Mouse (Mus musculus) liver, embryonic 16.5 days (tissue): ENCODE measurements at regions not wholly inside any gene's neighbourhood (a gene's known extent, or its start where the extent isn't known, plus 50 kb on each side); places are given as distances from the start of the nearest gene placed in this dataset.

Experiments used
- ATAC-seq: fragments of 200-750 bp; cut with Nextera tagmentation; 2 replicates; pipeline ENCODE4 v1.8.0; 2017; ENCODE audit warnings: low read depth, mild to moderate bottlenecking, moderate number of reproducible peaks, moderate library complexity
- H3K27ac ChIP-seq: fragments of 300-500 bp; sonication (generic); 2 replicates; pipeline ENCODE4 v1.5.1; 2014; ENCODE audit warnings: mild to moderate bottlenecking, low read length
- H3K27me3 ChIP-seq: fragments of 300-500 bp; sonication (generic); 2 replicates; pipeline ENCODE4 v1.6.1; 2014; ENCODE audit warnings: low read depth, low read length, mixed read lengths; ENCODE audit not compliant: control insufficient read depth, insufficient read depth
- H3K36me3 ChIP-seq: fragments of 300-500 bp; sonication (generic); 2 replicates; pipeline ENCODE4 v1.6.1; 2014; ENCODE audit warnings: mild to moderate bottlenecking; ENCODE audit not compliant: control insufficient read depth, insufficient read depth
- H3K4me1 ChIP-seq: fragments of 300-500 bp; sonication (generic); 2 replicates; pipeline ENCODE4 v1.6.1; 2014; ENCODE audit warnings: low read depth, low read length, mixed read lengths; ENCODE audit not compliant: control insufficient read depth
- H3K4me2 ChIP-seq: fragments of 300-500 bp; sonication (generic); 2 replicates; pipeline ENCODE4 v1.6.1; 2014; ENCODE audit warnings: low read depth, low read length, mixed read lengths
- H3K4me3 ChIP-seq: fragments of 300-500 bp; sonication (generic); 2 replicates; pipeline ENCODE4 v1.5.1; 2014; ENCODE audit warnings: low read depth, mild to moderate bottlenecking, low read length
- H3K9ac ChIP-seq: fragments of 300-500 bp; sonication (generic); 2 replicates; pipeline ENCODE4 v1.6.1; 2014; ENCODE audit warnings: low read depth, low read length
- H3K9me3 ChIP-seq: fragments of 300-500 bp; sonication (generic); replicated peaks from 2 replicates; pipeline ENCODE4 v1.6.1; 2016; ENCODE audit warnings: low read length; ENCODE audit not compliant: control insufficient read depth
- WGBS: fragments of 180-500 bp; shearing (Covaris S2); extraction: QIAGEN DNeasy Blood & Tissue Kit; methylation state at CpG from one replicate; pipeline ENCODE4 v1.1.7; 2014; ENCODE audit not compliant: insufficient replicate concordance; 5-methylcytosine and 5-hydroxymethylcytosine counted together

- ATAC-seq = no peak
- H3K4me1 ChIP-seq = no peaks in the 10 kb centered on the region
- H3K9me3 ChIP-seq = no peaks in the 10 kb centered on the region
- H3K4me2 ChIP-seq = no peak overlapping the region
- no peak overlapping the region for H3K9ac ChIP-seq
- H3K36me3 ChIP-seq = no peaks in the 10 kb centered on the region
- H3K27me3 ChIP-seq = no peaks in the 10 kb centered on the region
- H3K27ac ChIP-seq = no peak overlapping the region
- WGBS = 58% methylated on average over 1 of the region's 1 CpGs
- H3K4me3 ChIP-seq = no peak overlapping the region
Observed at GRCm38 (mm10) chr9:41513701-41514100, 352.2 kb upstream of the Ubash3b start.

GRCm38 (mm10) chr9:41509597-41509996, 348.1 kb upstream of the Ubash3b start:
- Histone ChIP-seq H3K36me3 (no peaks in the 10 kb centered on the region), H3K27ac (no peak overlapping the region), H3K4me3 (no peak overlapping the region), H3K9me3 (no peaks in the 10 kb centered on the region), H3K4me1 (no peaks in the 10 kb centered on the region), H3K4me2 (no peak overlapping the region), H3K9ac (no peak overlapping the region), H3K27me3 (no peaks in the 10 kb centered on the region)
- WGBS = 52% methylated on average over 2 of the region's 2 CpGs
- ATAC-seq = no peak

GRCm38 (mm10) chr9:41508746-41509145, 347.2 kb upstream of the Ubash3b start:
- ATAC-seq = no peak
- no peak overlapping the region for H3K4me2 ChIP-seq
- no peak overlapping the region for H3K4me3 ChIP-seq
- no peaks in the 10 kb centered on the region for H3K9me3 ChIP-seq
- WGBS = 67% methylated on average over 5 of the region's 5 CpGs
- no peaks in the 10 kb centered on the region for H3K27me3 ChIP-seq
- H3K9ac ChIP-seq = no peak overlapping the region
- no peaks in the 10 kb centered on the region for H3K36me3 ChIP-seq
- H3K27ac ChIP-seq = no peak overlapping the region
- no peaks in the 10 kb centered on the region for H3K4me1 ChIP-seq

GRCm38 (mm10) chr9:41498326-41498725, 336.8 kb upstream of the Ubash3b start:
- H3K27me3 ChIP-seq = no peaks in the 10 kb centered on the region
- no peak overlapping the region for H3K9ac ChIP-seq
- no peak overlapping the region for H3K4me2 ChIP-seq
- no peaks in the 10 kb centered on the region for H3K9me3 ChIP-seq
- H3K27ac ChIP-seq = no peak overlapping the region
- ATAC-seq = no peak
- H3K4me1 ChIP-seq = no peaks in the 10 kb centered on the region
- H3K36me3 ChIP-seq = no peaks in the 10 kb centered on the region
- WGBS = 62% methylated on average over 5 of the region's 5 CpGs
- H3K4me3 ChIP-seq = no peak overlapping the region

- WGBS = 64% methylated on average over 3 of the region's 3 CpGs
- H3K4me2 ChIP-seq = no peak overlapping the region
- ATAC-seq = no peak
Observed at GRCm38 (mm10) chr9:41490112-41490511, 328.6 kb upstream of the Ubash3b start.

GRCm38 (mm10) chr9:41488046-41488445, 326.5 kb upstream of the Ubash3b start:
- H3K36me3 ChIP-seq = no peaks in the 10 kb centered on the region
- no peak overlapping the region for H3K4me2 ChIP-seq
- H3K4me3 ChIP-seq = no peak overlapping the region
- H3K9ac ChIP-seq = no peak overlapping the region
- no peaks in the 10 kb centered on the region for H3K4me1 ChIP-seq
- no peaks in the 10 kb centered on the region for H3K27me3 ChIP-seq
- H3K27ac ChIP-seq = no peak overlapping the region
- ATAC-seq = no peak
- H3K9me3 ChIP-seq = no peaks in the 10 kb centered on the region
- WGBS = 47% methylated on average over 2 of the region's 2 CpGs

More at GRCm38 (mm10) chr9:41490112-41490511, 328.6 kb upstream of the Ubash3b start:
- no peaks in the 10 kb centered on the region for H3K27me3 ChIP-seq
- no peak overlapping the region for H3K27ac ChIP-seq
- no peaks in the 10 kb centered on the region for H3K4me1 ChIP-seq
- no peaks in the 10 kb centered on the region for H3K36me3 ChIP-seq
- no peak overlapping the region for H3K9ac ChIP-seq
- no peak overlapping the region for H3K4me3 ChIP-seq
- H3K9me3 ChIP-seq = no peaks in the 10 kb centered on the region

GRCm38 (mm10) chr9:41483218-41483617, 321.7 kb upstream of the Ubash3b start:
- Histone ChIP-seq H3K4me2 (no peak overlapping the region), H3K4me1 (no peaks in the 10 kb centered on the region), H3K27me3 (no peaks in the 10 kb centered on the region), H3K4me3 (no peak overlapping the region), H3K36me3 (no peaks in the 10 kb centered on the region), H3K9me3 (no peaks in the 10 kb centered on the region), H3K27ac (no peak overlapping the region), H3K9ac (no peak overlapping the region)
- no peak for ATAC-seq
- 59% methylated on average over 3 of the region's 3 CpGs for WGBS

GRCm38 (mm10) chr9:41481611-41482266, 320.2 kb upstream of the Ubash3b start:
- 65% methylated on average over 6 of the region's 6 CpGs for WGBS
- no peak for ATAC-seq
- H3K4me3 ChIP-seq = no peak overlapping the region

GRCm38 (mm10) chr9:41479854-41480749, 318.6 kb upstream of the Ubash3b start:
- no peaks in the 10 kb centered on the region for H3K4me1 ChIP-seq
- WGBS = 50% methylated on average over 13 of the region's 13 CpGs
- no peak overlapping the region for H3K4me3 ChIP-seq
- no peak overlapping the region for H3K27ac ChIP-seq
- no peak overlapping the region for H3K9ac ChIP-seq
- H3K4me2 ChIP-seq = no peak overlapping the region
- no peak for ATAC-seq
- H3K36me3 ChIP-seq = no peaks in the 10 kb centered on the region
- no peaks in the 10 kb centered on the region for H3K27me3 ChIP-seq
- H3K9me3 ChIP-seq = no peaks in the 10 kb centered on the region

More at GRCm38 (mm10) chr9:41481611-41482266, 320.2 kb upstream of the Ubash3b start:
- Histone ChIP-seq H3K4me2 (no peak overlapping the region), H3K9me3 (no peaks in the 10 kb centered on the region), H3K27ac (no peak overlapping the region), H3K9ac (no peak overlapping the region), H3K4me1 (no peaks in the 10 kb centered on the region), H3K27me3 (no peaks in the 10 kb centered on the region), H3K36me3 (no peaks in the 10 kb centered on the region)
